Mouse (Mus musculus) liver, embryonic 15.5 days (tissue): ENCODE data around the gene S100a16. TPM values are rescaled to one million over a fixed set of nuclear protein-coding genes. Genes with fewer than 3 reads are reported as not detected.

ENCODE experiments used
- ATAC-seq: fragments of 200-750 bp; cut with Nextera tagmentation; 2 replicates; pipeline ENCODE4 v1.8.0; 2017; ENCODE audit warnings: moderate number of reproducible peaks, mild to moderate bottlenecking, moderate library complexity; ENCODE audit not compliant: insufficient read depth
- H3K27ac ChIP-seq: fragments of 300-500 bp; sonication (generic); replicated peaks from 2 replicates; pipeline ENCODE4 v1.5.1; 2015; ENCODE audit warnings: mild to moderate bottlenecking, inconsistent platforms
- H3K27me3 ChIP-seq: fragments of 300-500 bp; sonication (generic); 2 replicates; pipeline ENCODE4 v1.6.1; 2015; ENCODE audit warnings: mild to moderate bottlenecking, inconsistent platforms
- H3K36me3 ChIP-seq: fragments of 300-500 bp; sonication (generic); replicated peaks from 2 replicates; pipeline ENCODE4 v1.6.1; 2015; ENCODE audit warnings: moderate library complexity, mild to moderate bottlenecking, inconsistent platforms
- H3K4me1 ChIP-seq: fragments of 300-500 bp; sonication (generic); replicated peaks from 2 replicates; pipeline ENCODE4 v1.6.1; 2015; ENCODE audit warnings: inconsistent platforms
- H3K4me2 ChIP-seq: fragments of 300-500 bp; sonication (generic); 2 replicates; pipeline ENCODE4 v1.6.1; 2015; ENCODE audit warnings: moderate library complexity, mild to moderate bottlenecking, inconsistent platforms
- H3K4me3 ChIP-seq: fragments of 300-500 bp; sonication (generic); replicated peaks from 2 replicates; pipeline ENCODE4 v1.5.1; 2015; ENCODE audit warnings: mild to moderate bottlenecking, inconsistent platforms
- H3K9ac ChIP-seq: fragments of 300-500 bp; sonication (generic); 2 replicates; pipeline ENCODE4 v1.6.1; 2015; ENCODE audit warnings: moderate library complexity, mild to moderate bottlenecking, inconsistent platforms
- H3K9me3 ChIP-seq: fragments of 300-500 bp; sonication (generic); replicated peaks from 2 replicates; pipeline ENCODE4 v1.6.1; 2016; ENCODE audit warnings: inconsistent platforms
- WGBS: fragments of 180-500 bp; shearing (Covaris S2); methylation state at CpG from one replicate; pipeline ENCODE4 v1.1.7; 2015; ENCODE audit warnings: mixed read lengths; ENCODE audit not compliant: insufficient replicate concordance; 5-methylcytosine and 5-hydroxymethylcytosine counted together
- polyA plus RNA-seq: library from polyadenylated mRNA; unstranded; fragments of >200 nt; fragmentation: Nextera tagmentation; extraction: Ambion mirVana; gene quantifications from 2 replicates; pipeline ENCODE4 v1.2.1, GENCODE M21; 2015

Gene S100a16
- polyA plus RNA-seq, 1 experiment from 2014 or later, result 32.3 TPM

- no peak overlapping the region for H3K27ac ChIP-seq
- H3K9me3 ChIP-seq, result no peaks in the 10 kb centered on the region
- H3K36me3 ChIP-seq, result no peaks in the 10 kb centered on the region
- H3K27me3 ChIP-seq, result 0 out of 2 replicates have a peak, but pooled peaks cover 5% of the 10 kb centered on the region
- no peak overlapping the region for H3K4me2 ChIP-seq
- H3K4me1 ChIP-seq, result no peaks in the 10 kb centered on the region
- 46% methylated on average over 4 of the region's 4 CpGs for WGBS
- no peak overlapping the region for H3K4me3 ChIP-seq
- no peak overlapping the region for H3K9ac ChIP-seq
- no peak for ATAC-seq
These were observed 11.6 kb upstream of the S100a16 start for GRCm38 (mm10) chr3:90525421-90525820.

GRCm38 (mm10) chr3:90526076-90526475 is 11.0 kb upstream of the S100a16 start:
- no peak overlapping the region for H3K27ac ChIP-seq
- 0 out of 2 replicates have a peak, but pooled peaks cover 5% of the 10 kb centered on the region for H3K27me3 ChIP-seq
- H3K4me2 ChIP-seq, result no peak overlapping the region
- no peak for ATAC-seq
- no peak overlapping the region for H3K4me3 ChIP-seq
- no peaks in the 10 kb centered on the region for H3K36me3 ChIP-seq
- no peak overlapping the region for H3K9ac ChIP-seq
- WGBS, result 64% methylated on average over 2 of the region's 2 CpGs
- no peaks in the 10 kb centered on the region for H3K9me3 ChIP-seq
- no peaks in the 10 kb centered on the region for H3K4me1 ChIP-seq

GRCm38 (mm10) chr3:90526580-90526979 is 10.5 kb upstream of the S100a16 start, which contains the start of gene S100a14:
S100a14 (plus strand) TSS chr3:90526856.
- H3K9ac ChIP-seq, result no peak within 1 kb of the TSS
- no peak within 1 kb of the TSS for H3K4me2 ChIP-seq
- H3K27me3 ChIP-seq, result 0 out of 2 replicates have a peak, but pooled peaks cover 5% of the 10 kb centered on the region
- H3K27ac ChIP-seq, result no peak within 1 kb of the TSS
- H3K9me3 ChIP-seq, result no peaks in the 10 kb centered on the region
- peak; percentile 15; the same call in 1 of the 2 replicates for ATAC-seq
- H3K4me1 ChIP-seq, result no peaks in the 10 kb centered on the region
- WGBS, result 47% methylated on average over 5 of the region's 5 CpGs
- no peak within 1 kb of the TSS for H3K4me3 ChIP-seq
- H3K36me3 ChIP-seq, result no peaks in the 10 kb centered on the region

- 74% methylated on average over 7 of the region's 7 CpGs for WGBS
- Histone ChIP-seq H3K27me3 (0 out of 2 replicates have a peak, but pooled peaks cover 5% of the 10 kb centered on the region), H3K4me3 (no peak overlapping the region), H3K36me3 (no peaks in the 10 kb centered on the region), H3K27ac (no peak overlapping the region), H3K9me3 (no peaks in the 10 kb centered on the region), H3K9ac (no peak overlapping the region), H3K4me1 (no peaks in the 10 kb centered on the region), H3K4me2 (no peak overlapping the region)
- ATAC-seq, result no peak
These were observed 9.7 kb upstream of the S100a16 start for GRCm38 (mm10) chr3:90527291-90527873.

- Histone ChIP-seq H3K4me2 (no peak overlapping the region), H3K36me3 (no peaks in the 10 kb centered on the region), H3K27ac (no peak overlapping the region), H3K9ac (no peak overlapping the region), H3K4me1 (no peaks in the 10 kb centered on the region), H3K27me3 (0 out of 2 replicates have a peak, but pooled peaks cover 5% of the 10 kb centered on the region), H3K9me3 (no peaks in the 10 kb centered on the region), H3K4me3 (no peak overlapping the region)
- no peak for ATAC-seq
- WGBS, result 62% methylated on average over 5 of the region's 5 CpGs
These were observed 5.3 kb upstream of the S100a16 start for GRCm38 (mm10) chr3:90531713-90532112.

- Histone ChIP-seq H3K27me3 (no peaks in the 10 kb centered on the region), H3K9ac (no peak overlapping the region), H3K4me3 (no peak overlapping the region), H3K9me3 (no peaks in the 10 kb centered on the region), H3K4me1 (no peaks in the 10 kb centered on the region), H3K27ac (no peak overlapping the region), H3K36me3 (no peaks in the 10 kb centered on the region), H3K4me2 (no peak overlapping the region)
- WGBS, result 61% methylated on average over 1 of the region's 1 CpGs
- ATAC-seq, result no peak
These were observed 1.6 kb upstream of the S100a16 start for GRCm38 (mm10) chr3:90535446-90535845.

GRCm38 (mm10) chr3:90537905-90538296 is 847 bp downstream of the S100a16 start:
- H3K9me3 ChIP-seq, result no peaks in the 10 kb centered on the region
- no peaks in the 10 kb centered on the region for H3K27me3 ChIP-seq
- peak overlapping the region; percentile 30 for H3K4me3 ChIP-seq
- ATAC-seq, result no peak
- no peaks in the 10 kb centered on the region for H3K4me1 ChIP-seq
- peak overlapping the region; percentile 6; the same call in 1 of the 2 replicates for H3K27ac ChIP-seq
- 61% methylated on average over 5 of the region's 5 CpGs for WGBS
- peak overlapping the region; percentile 48 for H3K4me2 ChIP-seq
- H3K9ac ChIP-seq, result peak overlapping the region; percentile 25; the same call in 1 of the 2 replicates
- H3K36me3 ChIP-seq, result no peaks in the 10 kb centered on the region

GRCm38 (mm10) chr3:90540904-90541303 is 3.9 kb downstream of the S100a16 start:
- 60% methylated on average over 4 of the region's 4 CpGs for WGBS
- ATAC-seq, result 0 out of 2 replicates have a peak, but pooled peaks have one; percentile 35

GRCm38 (mm10) chr3:90549676-90550420 is 12.8 kb downstream of the S100a16 start:
- Histone ChIP-seq H3K27ac (no peak overlapping the region), H3K9me3 (no peaks in the 10 kb centered on the region), H3K4me3 (no peak overlapping the region), H3K4me1 (no peaks in the 10 kb centered on the region), H3K36me3 (no peaks in the 10 kb centered on the region), H3K9ac (no peak overlapping the region), H3K27me3 (no peaks in the 10 kb centered on the region), H3K4me2 (no peak overlapping the region)
- ATAC-seq, result no peak
- WGBS, result 54% methylated on average over 5 of the region's 5 CpGs

More at GRCm38 (mm10) chr3:90540904-90541303, 3.9 kb downstream of the S100a16 start:
- Histone ChIP-seq H3K4me2 (no peak overlapping the region), H3K27ac (no peak overlapping the region), H3K9ac (no peak overlapping the region), H3K27me3 (no peaks in the 10 kb centered on the region), H3K36me3 (no peaks in the 10 kb centered on the region), H3K4me1 (no peaks in the 10 kb centered on the region), H3K9me3 (no peaks in the 10 kb centered on the region), H3K4me3 (no peak overlapping the region)

GRCm38 (mm10) chr3:90550421-90550790 is 13.4 kb downstream of the S100a16 start:
- H3K4me2 ChIP-seq, result no peak overlapping the region
- no peak overlapping the region for H3K9ac ChIP-seq
- H3K27me3 ChIP-seq, result no peaks in the 10 kb centered on the region
- no peaks in the 10 kb centered on the region for H3K36me3 ChIP-seq
- no peak overlapping the region for H3K27ac ChIP-seq
- no peak for ATAC-seq
- H3K4me1 ChIP-seq, result no peaks in the 10 kb centered on the region
- no peak overlapping the region for H3K4me3 ChIP-seq
- no peaks in the 10 kb centered on the region for H3K9me3 ChIP-seq
- WGBS, result 66% methylated on average over 2 of the region's 2 CpGs

- Histone ChIP-seq H3K9ac (no peak overlapping the region), H3K9me3 (no peaks in the 10 kb centered on the region), H3K27me3 (peaks cover 4% of the 10 kb centered on the region; the same call in 1 of the 2 replicates), H3K4me2 (no peak overlapping the region), H3K4me3 (no peak overlapping the region), H3K4me1 (no peaks in the 10 kb centered on the region), H3K27ac (no peak overlapping the region), H3K36me3 (no peaks in the 10 kb centered on the region)
- 51% methylated on average over 2 of the region's 2 CpGs for WGBS
- ATAC-seq, result no peak
These were observed 15.2 kb downstream of the S100a16 start for GRCm38 (mm10) chr3:90552231-90552630.
